Mouse (Mus musculus) megakaryocyte-erythroid progenitor cell, adult 5-6 weeks (primary cell): ENCODE measurements around the gene Gm20379. TPM values are rescaled to one million over a fixed set of nuclear protein-coding genes. Genes with fewer than 3 reads are reported as not detected.

Source experiments
- ATAC-seq: replicated peaks from 2 replicates; pipeline ENCODE4 v1.8.0; 2016; ENCODE audit warnings: mild to moderate bottlenecking, inconsistent platforms; ENCODE audit not compliant: severe bottlenecking, poor library complexity, low FRiP score, low TSS enrichment
- total RNA-seq, 2 experiments: library from RNA; stranded (forward) in 1 of 2; stranded (reverse) in 1 of 2; fragments of 200-1000, 215-1000 nt in 1 of 2; fragments of >200 nt in 1 of 2; fragmentation: Nextera tagmentation in 1 of 2; gene quantifications; 2 replicates each; pipeline ENCODE4 v1.2.3; 2014 to 2017

Gene Gm20379
- total RNA-seq (2014; fragmentation: Nextera tagmentation): not detected in 2 replicates
- not detected in 2 replicates for total RNA-seq (2017)

DNA sequence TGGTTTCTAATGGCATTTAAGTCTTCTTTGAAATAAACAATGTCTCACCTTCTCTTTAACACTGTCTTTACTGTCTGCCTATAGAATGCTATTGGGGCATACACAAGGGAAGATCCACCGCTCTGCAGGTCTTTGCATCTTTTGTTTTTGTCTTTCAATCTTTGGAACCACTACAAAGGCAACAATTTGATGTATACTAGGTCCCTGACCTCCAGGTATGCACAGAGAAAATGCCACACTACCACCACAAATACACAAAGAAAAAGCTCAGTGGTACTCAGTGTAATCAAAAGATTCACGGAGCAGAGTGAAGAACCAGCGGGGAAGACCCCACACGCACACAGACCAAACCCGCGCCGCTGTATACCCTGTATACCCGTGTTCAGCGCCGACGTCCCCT, at the start of gene Gm20379:
Gm20379 (plus strand) TSS at position 301 of the 400 bp plus-strand sequence.
- ATAC-seq: no peak

DNA sequence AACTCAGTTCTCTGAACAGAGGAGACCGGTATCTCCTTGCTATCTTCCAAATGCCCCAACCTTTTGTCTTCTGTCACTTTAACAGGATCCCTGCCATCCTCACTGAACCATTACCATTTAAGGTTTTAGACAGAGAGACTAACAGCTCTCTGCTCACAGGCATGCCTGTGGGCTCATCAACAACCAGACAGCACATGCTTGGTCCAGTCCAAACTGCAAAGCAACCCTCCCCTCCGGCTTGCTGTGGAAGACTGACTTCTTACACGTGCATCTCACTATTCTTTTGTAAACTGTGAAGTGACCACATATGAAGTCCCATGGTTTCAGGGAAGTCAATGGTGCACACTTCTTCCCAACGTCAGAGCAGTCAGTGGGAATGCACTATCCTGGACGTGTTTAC, 44.5 kb upstream of the Gm20379 start:
- ATAC-seq: no peak

DNA sequence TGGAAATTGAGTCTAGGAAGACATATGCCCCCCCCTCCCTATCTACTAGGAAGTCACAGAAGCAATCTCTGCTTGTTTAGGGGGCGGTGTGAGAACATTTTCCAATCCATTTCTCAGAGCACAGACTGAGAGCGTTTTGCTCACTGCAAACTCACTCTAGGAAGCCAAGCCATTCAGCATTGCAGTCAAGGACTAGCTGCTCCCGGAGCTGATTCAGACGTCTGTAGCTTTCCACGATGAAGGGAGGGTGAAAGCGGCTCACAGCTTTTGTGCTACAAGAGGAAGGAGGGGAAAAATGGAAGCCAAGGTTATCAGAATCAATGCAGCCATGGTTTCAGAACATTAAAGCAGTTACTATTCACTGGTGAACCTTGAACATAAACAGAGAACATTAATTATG, 42.2 kb upstream of the Gm20379 start:
- no peak for ATAC-seq

DNA sequence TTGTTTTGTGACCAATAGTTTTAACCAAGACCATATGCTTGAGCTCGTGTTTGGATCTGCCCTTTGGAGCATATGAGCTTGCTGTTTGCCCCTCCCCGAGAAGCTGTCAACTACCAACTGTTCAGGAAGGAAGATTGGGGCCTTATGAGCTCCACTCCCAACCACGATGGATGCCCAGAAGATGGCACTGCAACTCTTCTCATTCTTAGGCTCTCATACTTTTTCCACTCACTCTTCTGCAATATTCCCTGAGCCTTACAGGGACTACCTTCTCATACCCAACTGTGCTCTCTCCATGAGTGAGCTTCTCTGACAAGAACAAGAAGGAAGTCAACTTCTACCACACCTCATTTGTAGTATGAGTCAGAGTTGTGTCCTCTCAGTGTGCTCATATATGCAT, 38.7 kb upstream of the Gm20379 start:
- peak; percentile 57 for ATAC-seq

DNA sequence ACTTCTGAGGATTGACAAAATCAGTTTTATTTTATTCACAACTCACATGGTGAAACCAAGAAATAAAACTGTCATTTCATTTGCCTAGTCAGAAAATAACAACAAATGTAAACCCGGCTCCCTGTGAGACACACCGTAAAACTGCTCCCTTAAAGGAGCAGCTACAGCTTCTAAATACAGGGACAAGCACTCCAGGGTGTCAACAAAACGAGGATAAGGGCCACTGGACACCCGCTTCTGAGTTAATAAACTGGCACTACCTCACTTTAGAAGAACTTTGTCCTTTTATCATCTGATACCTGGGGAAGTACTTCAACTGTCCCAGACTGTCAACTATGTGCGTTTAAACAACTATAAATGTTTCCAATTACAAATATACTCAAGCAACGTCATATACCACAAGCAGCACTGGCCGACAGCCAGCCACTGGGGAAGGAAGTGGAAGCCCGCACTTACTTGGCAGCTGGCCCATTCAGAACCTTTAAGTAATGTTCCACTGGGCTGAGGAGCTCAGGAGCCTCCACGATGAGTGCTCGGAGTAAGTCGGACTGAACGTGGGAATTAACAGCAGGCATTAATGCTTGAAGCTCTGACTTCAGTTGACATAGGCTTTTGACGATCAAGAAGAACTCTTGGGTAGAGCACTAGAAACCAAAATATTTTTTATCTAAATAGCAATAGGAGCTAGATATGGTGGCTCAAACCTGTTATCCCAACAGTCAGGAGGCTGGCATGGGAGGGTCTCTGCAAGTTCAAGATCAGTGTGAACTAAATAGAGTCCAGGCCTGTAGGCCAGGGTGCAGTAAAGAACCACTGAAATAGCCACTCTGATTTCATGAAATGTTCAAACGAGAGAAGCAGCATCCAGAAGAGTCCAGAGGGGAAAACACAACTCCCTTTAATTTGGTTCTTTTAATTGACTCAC, 31.2 kb upstream of the Gm20379 start:
- peak; percentile 97 for ATAC-seq

DNA sequence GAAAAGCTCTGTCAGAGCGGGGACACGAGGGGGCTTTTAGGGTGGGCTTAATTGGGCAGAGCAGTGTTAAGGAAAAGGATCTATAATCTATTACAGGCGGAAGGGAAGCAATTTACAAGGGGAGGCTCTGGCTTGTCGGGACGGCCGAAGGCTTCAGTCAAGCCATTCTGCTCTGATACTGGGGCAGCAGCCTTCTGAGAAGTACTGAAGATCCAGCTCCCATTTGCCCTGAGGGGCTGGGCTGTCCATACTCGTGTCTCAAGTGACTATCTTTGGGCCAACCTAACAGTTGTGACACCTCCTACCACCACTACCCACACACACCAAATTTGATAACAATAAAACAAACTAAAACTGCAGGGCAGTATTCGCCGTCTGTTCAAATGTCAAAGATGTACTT, 30.5 kb upstream of the Gm20379 start:
- no peak for ATAC-seq

DNA sequence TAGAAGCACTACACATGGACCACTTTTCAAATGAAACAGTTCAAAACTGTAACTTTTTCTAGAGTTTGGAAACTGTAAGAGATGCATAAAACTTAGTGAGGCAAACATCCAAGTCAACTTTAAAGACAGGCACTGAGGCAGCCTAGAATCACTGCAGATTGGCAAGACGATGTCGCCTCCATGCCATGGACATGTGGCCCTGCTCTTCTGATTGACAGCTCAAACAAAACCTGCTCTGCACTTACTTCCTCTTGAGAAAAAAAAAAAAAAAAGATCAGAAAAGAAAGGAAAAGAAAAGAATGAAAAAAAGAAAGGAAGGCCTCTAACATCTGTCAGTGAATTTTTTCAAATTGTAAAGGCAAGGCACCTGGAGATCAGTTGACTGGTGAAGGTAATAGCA, 28.8 kb upstream of the Gm20379 start:
- no peak for ATAC-seq

DNA sequence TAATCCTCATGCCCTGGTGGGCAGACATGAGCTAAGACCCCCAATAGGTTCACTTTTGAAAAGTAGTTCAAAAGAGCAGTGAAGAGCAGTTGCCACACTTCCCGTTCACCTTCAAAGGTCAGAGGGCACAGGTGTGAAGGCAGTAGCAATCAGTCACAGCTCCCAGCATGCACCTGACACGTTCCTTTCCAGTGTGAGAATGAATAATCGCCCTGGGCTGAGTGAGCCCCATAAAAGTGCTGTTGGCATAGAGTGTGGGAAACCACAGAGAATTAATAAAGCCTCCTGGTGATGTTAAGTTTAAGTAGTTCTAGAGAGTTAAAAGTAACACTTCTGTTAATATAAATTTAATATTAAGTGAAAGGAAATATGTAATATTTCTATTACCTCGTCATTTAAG, 14.2 kb upstream of the Gm20379 start:
- ATAC-seq: no peak

DNA sequence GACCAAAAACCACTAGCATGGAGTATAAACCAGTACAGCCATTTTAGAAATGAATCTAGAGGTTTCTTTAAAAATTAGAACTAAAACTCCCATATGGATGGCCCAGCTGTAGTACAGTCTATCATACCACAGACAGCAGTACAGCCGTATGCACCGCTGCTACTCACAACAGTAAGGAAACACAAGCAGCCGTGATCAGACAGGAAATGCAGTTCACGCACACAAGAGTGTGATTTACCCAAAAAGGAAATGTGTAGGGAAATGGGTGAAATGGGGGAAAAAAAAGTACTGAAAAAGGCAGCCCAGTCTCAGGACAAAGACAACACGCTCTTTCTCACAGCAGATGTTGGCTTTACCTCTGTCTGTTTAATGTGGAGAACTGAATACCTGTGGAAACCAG, 11.9 kb upstream of the Gm20379 start:
- ATAC-seq: no peak

DNA sequence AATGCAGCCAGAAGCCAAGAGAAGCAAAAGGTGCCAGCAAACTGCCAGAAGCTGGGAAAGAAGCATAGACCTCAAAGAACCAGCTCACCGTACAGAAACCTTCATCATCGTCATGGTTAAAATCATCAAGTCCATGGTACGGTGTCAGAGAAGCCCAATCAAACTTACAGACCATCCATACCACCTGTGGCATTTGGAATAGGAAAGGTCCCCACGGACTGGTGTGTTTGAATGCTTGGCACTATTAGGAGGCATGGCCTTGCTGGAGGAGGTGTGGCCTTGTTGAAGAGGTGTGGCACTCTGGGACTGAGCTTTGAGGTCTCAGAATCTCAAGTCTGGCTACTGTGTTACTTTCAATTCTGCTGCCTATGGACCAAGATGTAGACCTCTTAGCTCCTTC, 9.3 kb upstream of the Gm20379 start:
- no peak for ATAC-seq

DNA sequence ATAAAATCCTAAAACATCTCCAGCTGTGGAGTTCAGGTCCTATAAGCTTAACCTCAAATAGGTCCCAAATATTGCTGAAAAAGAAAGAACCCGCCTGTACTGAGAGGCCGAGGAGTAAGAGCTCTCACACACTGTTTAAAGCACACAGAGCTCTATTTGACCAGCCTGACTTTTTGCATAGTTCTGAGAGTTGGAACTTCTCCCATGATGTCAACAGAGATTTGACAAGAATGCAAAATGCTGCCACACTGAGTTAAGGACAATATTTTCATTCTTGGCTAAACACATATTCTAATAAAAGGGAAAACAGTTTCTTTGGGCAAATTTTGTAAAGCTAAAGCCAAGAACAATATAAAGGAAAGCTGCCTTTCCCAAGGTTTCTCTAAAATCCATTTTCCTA, 8.8 kb upstream of the Gm20379 start:
- ATAC-seq: no peak

DNA sequence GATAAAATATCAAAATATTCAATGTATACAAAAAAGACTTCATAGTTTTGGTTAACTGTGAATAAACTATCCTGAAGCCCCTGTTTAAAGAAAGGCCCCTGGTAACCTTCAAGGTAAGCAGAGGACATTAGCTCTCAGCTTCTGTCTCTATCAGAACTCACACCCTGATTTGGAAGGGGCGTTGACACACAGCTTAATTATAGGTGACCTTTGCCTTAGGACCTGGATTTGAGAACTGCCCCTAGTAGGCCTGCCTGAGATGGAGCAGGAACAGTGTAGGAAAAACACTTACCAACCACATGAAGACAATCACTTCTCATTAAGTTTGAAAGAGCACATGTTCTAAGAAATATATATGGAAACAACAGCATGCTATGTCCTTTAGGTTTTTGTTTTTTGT, 6.3 kb upstream of the Gm20379 start:
- ATAC-seq: no peak

DNA sequence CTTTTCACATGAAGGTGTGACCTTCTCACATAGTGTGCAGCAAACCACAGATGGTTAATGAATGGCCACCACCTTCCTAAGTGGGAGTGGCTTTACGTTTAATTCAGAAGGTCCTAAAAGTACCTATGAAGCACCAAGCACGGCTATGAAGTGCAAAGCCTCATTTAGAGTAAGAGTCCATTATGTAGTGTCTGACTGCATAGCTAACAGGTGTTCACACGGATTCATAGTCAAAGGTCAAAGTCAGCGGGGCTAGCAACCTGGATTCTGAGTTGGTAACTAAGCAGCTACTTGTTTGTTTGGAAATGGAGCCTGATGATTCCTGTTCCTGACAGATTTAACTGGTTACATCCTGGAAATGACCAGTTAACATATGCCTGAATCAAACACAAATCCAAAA, 4.0 kb upstream of the Gm20379 start:
- ATAC-seq: no peak

DNA sequence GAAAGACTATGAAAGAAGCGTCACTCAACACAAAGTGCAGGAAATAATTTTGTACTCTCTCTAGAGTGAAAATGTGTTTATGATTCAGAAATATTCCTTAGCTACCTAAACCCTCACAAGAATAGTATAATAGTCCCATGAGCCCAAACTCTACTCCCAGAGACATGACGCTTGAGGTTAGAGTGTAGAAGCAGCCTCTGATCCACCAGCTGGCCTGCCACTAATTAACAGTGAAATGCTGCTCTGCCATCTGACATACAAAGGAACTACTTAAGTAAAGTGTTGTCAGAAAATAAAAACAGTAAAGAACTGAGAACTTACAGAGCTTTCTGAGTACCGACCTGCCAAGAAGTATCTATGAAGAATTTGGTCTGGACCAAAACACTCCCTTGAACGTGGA, 3.3 kb upstream of the Gm20379 start:
- ATAC-seq: no peak

DNA sequence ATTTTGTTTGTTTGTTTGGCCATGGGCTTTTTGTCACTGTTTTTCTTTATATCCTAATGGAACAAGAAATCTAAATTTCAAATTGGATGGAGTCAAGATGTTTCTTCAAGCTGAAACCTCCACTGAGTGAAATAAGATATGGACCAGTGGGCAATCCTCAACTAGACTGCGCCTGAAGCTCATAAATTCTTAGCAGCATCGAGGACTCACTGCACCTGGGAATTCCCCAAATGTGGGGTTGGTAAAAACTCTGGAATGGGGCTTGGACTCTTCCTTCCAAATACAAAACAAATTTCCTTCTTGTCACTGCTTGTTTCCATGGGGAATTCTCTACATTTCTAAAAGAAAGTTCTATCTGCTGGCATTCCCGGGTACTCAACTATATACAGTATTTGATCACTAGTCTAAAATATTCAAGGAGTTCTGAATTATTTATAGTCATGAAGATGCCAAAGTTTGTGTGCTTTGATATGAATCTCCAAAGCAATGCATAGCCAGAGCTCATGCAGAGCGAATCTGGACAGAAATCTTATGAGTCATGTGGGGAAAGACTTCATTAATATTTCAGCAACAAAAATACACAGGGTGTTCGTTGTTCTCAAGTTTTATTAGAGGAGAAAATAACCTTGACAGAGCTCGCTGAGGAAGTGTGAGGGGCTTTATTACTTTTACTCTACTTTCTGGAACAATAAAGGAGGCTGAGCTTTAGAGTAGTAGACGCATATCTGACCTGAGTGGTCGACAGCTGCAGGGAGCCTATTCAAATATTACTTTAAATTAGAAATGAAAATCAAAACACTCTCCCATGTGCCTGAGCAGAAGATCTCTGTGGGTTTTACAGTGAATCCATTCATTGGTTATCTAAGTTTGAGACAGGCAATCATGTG, 2.5 kb upstream of the Gm20379 start:
- no peak for ATAC-seq

DNA sequence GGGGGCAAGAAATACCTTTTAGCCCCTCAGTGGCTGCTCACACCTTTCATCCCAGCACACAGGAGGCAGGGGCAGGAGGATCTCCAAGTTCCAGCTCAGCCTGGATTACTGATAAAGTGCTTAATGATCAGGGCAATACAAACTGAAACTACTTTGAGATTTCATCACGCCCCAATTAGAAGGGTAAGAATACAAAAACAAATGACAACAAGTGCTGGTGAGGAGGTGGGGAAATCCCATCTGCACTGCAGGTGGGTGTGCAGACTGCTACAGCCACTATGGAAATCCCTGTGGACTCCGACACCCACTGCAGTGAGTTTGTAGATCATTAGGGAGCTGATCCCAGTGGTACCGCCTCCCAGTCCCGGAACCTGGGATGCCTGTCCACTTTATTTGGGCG, 1.5 kb upstream of the Gm20379 start:
- no peak for ATAC-seq

DNA sequence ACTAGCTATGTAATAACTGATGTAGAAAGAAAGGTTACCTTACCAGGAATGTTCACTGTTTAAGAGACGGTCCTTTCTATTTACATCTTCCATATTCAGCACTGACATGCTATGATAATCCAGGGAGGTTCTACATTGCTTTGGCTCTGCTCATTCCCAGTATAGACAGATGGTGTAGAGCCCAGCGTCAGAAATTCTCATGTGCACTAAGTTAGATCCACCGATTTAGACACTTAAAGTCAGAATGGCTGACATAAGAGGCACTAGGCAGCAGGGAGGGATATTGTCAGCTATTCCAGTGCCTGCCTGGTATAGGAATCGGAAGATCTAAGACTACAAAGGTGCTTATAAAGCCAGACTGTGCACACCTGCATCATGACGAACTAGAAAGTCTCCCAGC, 8.8 kb downstream of the Gm20379 start:
- ATAC-seq: no peak

DNA sequence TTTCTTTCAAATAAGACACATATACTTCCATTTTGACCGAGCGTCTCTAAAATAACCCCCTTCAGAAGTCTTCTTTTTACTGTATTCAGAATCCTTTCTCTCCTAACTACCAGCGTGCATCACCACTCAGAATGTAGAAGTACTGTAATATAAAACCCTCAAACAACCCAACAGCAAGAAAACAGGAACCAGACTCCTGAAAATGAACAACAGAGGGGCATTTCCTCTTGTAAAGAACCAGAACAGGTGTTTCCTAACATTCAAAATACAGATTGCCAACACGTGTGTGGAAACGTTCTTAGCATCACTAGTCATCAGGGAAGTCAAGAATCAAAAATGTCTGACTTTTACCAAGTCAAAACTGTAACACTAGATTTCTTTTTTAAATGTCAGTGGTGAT, 15.0 kb downstream of the Gm20379 start:
- ATAC-seq: no peak

DNA sequence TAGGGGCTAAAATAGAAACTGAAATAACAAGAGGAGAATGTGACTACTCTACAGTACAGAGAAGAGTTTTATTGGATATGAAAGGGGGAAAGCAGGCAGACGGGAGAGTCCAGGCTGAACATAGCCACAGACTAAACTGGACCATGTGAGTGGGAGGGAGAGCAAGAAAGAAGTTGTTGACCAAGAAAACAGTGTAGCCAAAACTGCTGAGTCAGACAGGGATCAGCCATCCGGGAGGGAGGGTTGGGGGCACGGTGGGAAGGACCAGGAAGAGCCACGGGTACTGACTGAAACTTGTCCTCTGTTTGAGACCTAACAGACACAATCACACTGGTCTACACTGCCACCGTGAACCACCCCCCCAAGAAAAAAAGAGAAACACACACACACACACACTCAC, 20.2 kb downstream of the Gm20379 start:
- ATAC-seq: no peak

DNA sequence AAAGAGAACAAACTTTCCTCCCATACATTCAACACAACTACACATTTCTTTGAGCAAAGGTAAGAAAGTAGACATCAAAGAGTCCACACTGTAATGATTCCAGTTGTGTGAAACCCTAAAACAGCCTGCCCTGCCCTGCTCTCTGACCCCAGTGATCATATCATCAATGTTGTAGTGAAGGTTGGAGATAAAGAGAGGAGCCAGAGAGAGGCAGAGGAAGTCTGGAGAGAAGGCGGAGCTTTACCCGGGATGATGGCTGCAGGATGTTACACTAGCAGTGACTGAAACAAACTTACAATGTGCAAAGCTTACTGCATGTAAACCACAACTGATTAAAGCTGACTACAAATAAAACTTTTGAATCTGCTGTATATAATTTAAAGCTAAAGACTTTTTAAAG, 22.2 kb downstream of the Gm20379 start:
- peak; percentile 59 for ATAC-seq

DNA sequence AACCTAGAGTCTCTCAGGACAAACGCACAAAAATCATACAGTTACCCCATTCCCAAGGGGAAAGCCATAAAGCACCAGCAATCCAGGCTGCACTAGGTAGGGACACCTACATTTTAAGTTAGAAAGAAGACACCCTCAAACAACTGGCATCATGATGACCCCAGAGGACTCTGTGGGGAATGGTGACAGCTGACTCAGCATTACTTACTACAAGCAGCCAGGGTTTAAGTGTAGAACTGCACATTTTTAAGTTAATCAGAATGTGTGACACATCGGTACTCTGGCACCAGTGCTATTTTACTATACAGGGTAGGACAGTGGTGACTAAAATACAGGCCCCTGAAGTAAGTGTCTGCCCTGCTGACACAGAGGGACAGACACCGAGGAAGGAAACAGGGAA, 24.8 kb downstream of the Gm20379 start:
- ATAC-seq: no peak
